Mouse (Mus musculus) MEL (cell line): ENCODE results near the gene Nfix. TPM values are rescaled to one million over a fixed set of nuclear protein-coding genes. Genes with fewer than 3 reads are reported as not detected.

Experiments used
- DNase-seq: peaks from one replicate; pipeline ENCODE4 v3.0.0; 2011; ENCODE audit warnings: low read depth, low spot score
- H3K27ac ChIP-seq: 2 replicates; pipeline ENCODE4 v1.5.1; 2012; ENCODE audit warnings: low read depth, mild to moderate bottlenecking, control low read depth, low read length, moderate library complexity; ENCODE audit not compliant: control insufficient read depth
- H3K27me3 ChIP-seq, 2 experiments: fragments of 150-350 bp in 1 of 2; sonication (generic) in 1 of 2; 2 replicates each; pipeline ENCODE4 v1.6.1; 2012; ENCODE audit warnings: low read length in 2 of 2, mild to moderate bottlenecking in 2 of 2, improper control_type of control experiment in 1 of 2, moderate library complexity in 1 of 2; ENCODE audit not compliant: insufficient read depth in 2 of 2, control insufficient read depth in 1 of 2
- H3K36me3 ChIP-seq, 2 experiments: 2 replicates each; pipeline ENCODE4 v1.6.1; 2012 to 2014; ENCODE audit warnings: low read length in 2 of 2, improper control_type of control experiment in 1 of 2, inconsistent platforms in 1 of 2, mild to moderate bottlenecking in 1 of 2; ENCODE audit not compliant: insufficient read depth in 2 of 2, control insufficient read depth in 1 of 2
- H3K4me1 ChIP-seq, 2 experiments: fragments of 150-350 bp in 1 of 2; sonication (generic) in 1 of 2; 2 replicates each; pipeline ENCODE4 v1.6.1; 2012; ENCODE audit warnings: low read length in 2 of 2, improper control_type of control experiment in 1 of 2, mild to moderate bottlenecking in 1 of 2; ENCODE audit not compliant: insufficient read depth in 2 of 2, control insufficient read depth in 1 of 2
- H3K4me3 ChIP-seq, 2 experiments: fragments of 150-350 bp in 1 of 2; sonication (generic) in 1 of 2; 2 replicates each; pipeline ENCODE4 v1.5.1; 2012; ENCODE audit warnings: low read depth in 2 of 2, low read length in 2 of 2, mild to moderate bottlenecking in 2 of 2, moderate library complexity in 2 of 2, control low read depth in 1 of 2, improper control_type of control experiment in 1 of 2; ENCODE audit not compliant: control insufficient read depth in 1 of 2, insufficient read depth in 1 of 2
- H3K79me2 ChIP-seq: 2 replicates; pipeline ENCODE4 v1.6.1; 2012; ENCODE audit warnings: mild to moderate bottlenecking, low read length, moderate library complexity; ENCODE audit not compliant: control insufficient read depth, poor library complexity, insufficient read depth
- H3K9ac ChIP-seq: 2 replicates; pipeline ENCODE4 v1.6.1; 2012; ENCODE audit warnings: low read depth, mild to moderate bottlenecking, control low read depth, low read length, moderate library complexity; ENCODE audit not compliant: control insufficient read depth, poor library complexity, severe bottlenecking
- H3K9me3 ChIP-seq: fragments of 150-350 bp; sonication (generic); replicated peaks from 2 replicates; pipeline ENCODE4 v1.6.1; 2012; ENCODE audit warnings: mild to moderate bottlenecking, low read length, improper control_type of control experiment, moderate library complexity; ENCODE audit not compliant: insufficient read depth
- BHLHE40 ChIP-seq: IDR thresholded peaks from 2 replicates; pipeline ENCODE4 v1.6.1; 2012; ENCODE audit warnings: low read depth, mild to moderate bottlenecking, inconsistent platforms, low read length, improper control_type of control experiment, borderline replicate concordance
- CHD1 ChIP-seq: IDR thresholded peaks from 2 replicates; pipeline ENCODE4 v1.6.1; 2012; ENCODE audit warnings: low read depth, mild to moderate bottlenecking, inconsistent platforms, low read length, improper control_type of control experiment
- CTCF ChIP-seq, 3 experiments: IDR thresholded peaks in 2 of 3; conservative IDR thresholded peaks in 1 of 3; 2 replicates each; pipeline ENCODE4 v1.5.1; 2011 to 2012; ENCODE audit warnings: low read length in 3 of 3, low read depth in 2 of 3, mild to moderate bottlenecking in 2 of 3, improper control_type of control experiment in 1 of 3, inconsistent platforms in 1 of 3, mixed read lengths in 1 of 3, moderate library complexity in 1 of 3; ENCODE audit not compliant: control insufficient read depth in 1 of 3, insufficient read depth in 1 of 3, poor library complexity in 1 of 3, severe bottlenecking in 1 of 3
- E2F4 ChIP-seq: IDR thresholded peaks from 2 replicates; pipeline ENCODE4 v1.6.1; 2011; ENCODE audit warnings: low read depth, low read length, improper control_type of control experiment, borderline replicate concordance
- ELF1 ChIP-seq: IDR thresholded peaks from 2 replicates; pipeline ENCODE4 v1.6.1; 2014; ENCODE audit warnings: low read depth, mild to moderate bottlenecking, inconsistent platforms, low read length, improper control_type of control experiment, moderate library complexity
- EP300 ChIP-seq, 2 experiments: IDR thresholded peaks; 2 replicates each; pipeline ENCODE4 v1.6.1; 2011; ENCODE audit warnings: improper control_type of control experiment in 2 of 2, low read length in 2 of 2, low read depth in 1 of 2, mild to moderate bottlenecking in 1 of 2
- ETS1 ChIP-seq: IDR thresholded peaks from 2 replicates; pipeline ENCODE4 v1.6.1; 2012; ENCODE audit warnings: low read depth, mild to moderate bottlenecking, inconsistent platforms, low read length, improper control_type of control experiment, moderate library complexity
- GATA1 ChIP-seq: IDR thresholded peaks from 2 replicates; pipeline ENCODE4 v1.6.1; 2011; ENCODE audit warnings: low read depth, low read length, improper control_type of control experiment
- HCFC1 ChIP-seq: IDR thresholded peaks from 2 replicates; pipeline ENCODE4 v1.6.1; 2012; ENCODE audit warnings: low read depth, mild to moderate bottlenecking, inconsistent platforms, low read length, improper control_type of control experiment, moderate library complexity
- JUND ChIP-seq: IDR thresholded peaks from 2 replicates; pipeline ENCODE4 v1.6.1; 2011; ENCODE audit warnings: low read depth, mild to moderate bottlenecking, improper control_type of control experiment, low read length
- MAFK ChIP-seq: IDR thresholded peaks from 2 replicates; pipeline ENCODE4 v1.6.1; 2011; ENCODE audit warnings: low read depth, mild to moderate bottlenecking, low read length, improper control_type of control experiment, borderline replicate concordance
- MAZ ChIP-seq: IDR thresholded peaks from 2 replicates; pipeline ENCODE4 v1.6.1; 2012; ENCODE audit warnings: low read depth, mild to moderate bottlenecking, inconsistent platforms, low read length, improper control_type of control experiment
- MYB ChIP-seq: IDR thresholded peaks from 2 replicates; pipeline ENCODE4 v1.6.1; 2011; ENCODE audit warnings: mild to moderate bottlenecking, low read depth, low read length, improper control_type of control experiment
- MYC ChIP-seq: IDR thresholded peaks from 2 replicates; pipeline ENCODE4 v1.6.1; 2011; ENCODE audit warnings: low read depth, mild to moderate bottlenecking, low read length, improper control_type of control experiment, moderate library complexity
- NELFE ChIP-seq: IDR thresholded peaks from 2 replicates; pipeline ENCODE4 v1.6.1; 2011; ENCODE audit warnings: low read depth, low read length, improper control_type of control experiment
- POLR2A ChIP-seq, 2 experiments: IDR thresholded peaks; 2 replicates each; pipeline ENCODE4 v1.6.1; 2011 to 2012; ENCODE audit warnings: low read length in 2 of 2, mild to moderate bottlenecking in 2 of 2, control low read depth in 1 of 2, improper control_type of control experiment in 1 of 2, low read depth in 1 of 2, moderate library complexity in 1 of 2; ENCODE audit not compliant: control insufficient read depth in 1 of 2, insufficient read depth in 1 of 2, poor library complexity in 1 of 2
- POLR2AphosphoS5 ChIP-seq: IDR thresholded peaks from 2 replicates; pipeline ENCODE4 v1.6.1; 2012; ENCODE audit warnings: low read depth, borderline replicate concordance, mild to moderate bottlenecking, inconsistent platforms, low read length, moderate library complexity, mixed read lengths
- RAD21 ChIP-seq: IDR thresholded peaks from 2 replicates; pipeline ENCODE4 v1.6.1; 2011; ENCODE audit warnings: mild to moderate bottlenecking, low read depth, low read length, improper control_type of control experiment
- SIN3A ChIP-seq: IDR thresholded peaks from 2 replicates; pipeline ENCODE4 v1.6.1; 2012; ENCODE audit warnings: low read length, improper control_type of control experiment, inconsistent platforms
- SMC3 ChIP-seq: IDR thresholded peaks from 2 replicates; pipeline ENCODE4 v1.6.1; 2011; ENCODE audit warnings: low read depth, low read length, improper control_type of control experiment
- TAL1 ChIP-seq: IDR thresholded peaks from 2 replicates; pipeline ENCODE4 v1.6.1; 2012; ENCODE audit warnings: mild to moderate bottlenecking, inconsistent platforms, low read length, moderate library complexity, mixed read lengths
- TBP ChIP-seq: IDR thresholded peaks from 2 replicates; pipeline ENCODE4 v1.8.0; 2011; ENCODE audit warnings: low read depth, low read length, improper control_type of control experiment
- UBTF ChIP-seq: IDR thresholded peaks from 2 replicates; pipeline ENCODE4 v1.6.1; 2012; ENCODE audit warnings: low read depth, mild to moderate bottlenecking, inconsistent platforms, low read length, improper control_type of control experiment, moderate library complexity, borderline replicate concordance; ENCODE audit not compliant: insufficient read depth
- USF1 ChIP-seq: IDR thresholded peaks from 2 replicates; pipeline ENCODE4 v1.6.1; 2014; ENCODE audit warnings: low read depth, mild to moderate bottlenecking, inconsistent platforms, low read length, improper control_type of control experiment, moderate library complexity
- ZC3H11A ChIP-seq: IDR thresholded peaks from 2 replicates; pipeline ENCODE4 v1.6.1; 2012; ENCODE audit warnings: low read depth, mild to moderate bottlenecking, inconsistent platforms, low read length, improper control_type of control experiment
- ZMIZ1 ChIP-seq: IDR thresholded peaks from 2 replicates; pipeline ENCODE4 v1.6.1; 2012; ENCODE audit warnings: low read depth, mild to moderate bottlenecking, inconsistent platforms, low read length, improper control_type of control experiment, moderate library complexity
- ZNF384 ChIP-seq: IDR thresholded peaks from 2 replicates; pipeline ENCODE4 v1.6.1; 2012; ENCODE audit warnings: low read depth, mild to moderate bottlenecking, inconsistent platforms, low read length, improper control_type of control experiment
- polyA plus RNA-seq, 2 experiments: library from polyadenylated mRNA; stranded (reverse) in 1 of 2; unstranded in 1 of 2; fragments of >175 nt in 1 of 2; fragments of >200 nt in 1 of 2; gene quantifications; 2 replicates each; pipeline versions ENCODE4 v1.2.1 to v1.2.4; 2012; ENCODE audit warnings: low replicate concordance in 2 of 2, low read depth in 1 of 2; ENCODE audit not compliant: insufficient read length in 2 of 2, insufficient read depth in 1 of 2, missing spikeins in 1 of 2
- total RNA-seq: library from RNA; depleted of rRNA; stranded (reverse); fragments of 300-350 nt; gene quantifications from 2 replicates; pipeline ENCODE4 v1.2.3, GENCODE M21; 2012

Gene Nfix
- total and polyA plus RNA-seq, 3 experiments, result 14.4 to 29.1 TPM; not detected in 1

GRCm38 (mm10) chr8:84787523-84788302 lies 12.4 kb downstream of the Nfix start:
- H3K79me2 ChIP-seq, result peaks cover 14% of the 10 kb centered on the region; the same call in 1 of the 2 replicates
- TF ChIP-seq E2F4 (no peak), POLR2AphosphoS5 (no peak), NELFE (no peak), HCFC1 (no peak), MAFK (no peak), MYC (no peak), SIN3A (no peak), TBP (no peak), POLR2A (IDR thresholded peaks at IDR 0.05; ENCODE audit: control insufficient read depth in 1 of 2, insufficient read depth in 1 of 2, low read depth in 1 of 2, low read length in 2 of 2, poor library complexity in 1 of 2) (no peak), TAL1 (no peak), UBTF (no peak), MAZ (no peak), ETS1 (no peak), BHLHE40 (no peak), JUND (no peak), EP300 (IDR thresholded peaks at IDR 0.05; ENCODE audit: low read depth in 1 of 2, low read length in 2 of 2) (no peak)
- TF ChIP-seq, all 39 proteins: peak for 0
- DNase-seq, result no peak
- no peaks in the 10 kb centered on the region for H3K4me1 ChIP-seq
- no peak overlapping the region for H3K9ac ChIP-seq
- H3K27ac ChIP-seq, result no peak overlapping the region
- H3K4me3 ChIP-seq, result no peak overlapping the region
- H3K27me3 ChIP-seq, result no peaks in the 10 kb centered on the region
- H3K9me3 ChIP-seq, result no peaks in the 10 kb centered on the region
- H3K36me3 ChIP-seq, result no peaks in the 10 kb centered on the region

GRCm38 (mm10) chr8:84786801-84787467 lies 13.2 kb downstream of the Nfix start:
- H3K4me1 ChIP-seq, result no peaks in the 10 kb centered on the region
- no peaks in the 10 kb centered on the region for H3K36me3 ChIP-seq
- H3K9ac ChIP-seq, result no peak overlapping the region
- no peak for TF ChIP-seq ZMIZ1
- no peak for TF ChIP-seq ELF1
- no peak for TF ChIP-seq UBTF
- no peak for TF ChIP-seq CHD1
- TF ChIP-seq SMC3, result no peak
- TF ChIP-seq CTCF (IDR thresholded peaks at IDR 0.05 in 2 of 3, conservative IDR thresholded peaks at IDR 0.05 in 1 of 3; ENCODE audit: control insufficient read depth in 1 of 3, insufficient read depth in 1 of 3, low read depth in 2 of 3, low read length in 3 of 3, poor library complexity in 1 of 3, severe bottlenecking in 1 of 3), result no peak
- no peak for TF ChIP-seq GATA1
- TF ChIP-seq EP300 (IDR thresholded peaks at IDR 0.05; ENCODE audit: low read depth in 1 of 2, low read length in 2 of 2), result no peak
- TF ChIP-seq JUND, result no peak
- TF ChIP-seq USF1, result no peak
- TF ChIP-seq ZNF384, result no peak
- no peak for TF ChIP-seq MYB
- no peak for TF ChIP-seq ETS1
- no peak for TF ChIP-seq HCFC1
- TF ChIP-seq ZC3H11A, result no peak
- no peak for TF ChIP-seq BHLHE40
- TF ChIP-seq RAD21, result no peak
- TF ChIP-seq MAZ, result no peak
- no peak for TF ChIP-seq MYC
- TF ChIP-seq, all 39 proteins: peak for 0
- Histone ChIP-seq H3K9me3 (no peaks in the 10 kb centered on the region), H3K27me3 (no peaks in the 10 kb centered on the region), H3K4me3 (no peak overlapping the region), H3K27ac (no peak overlapping the region), H3K79me2 (peaks cover 11% of the 10 kb centered on the region; the same call in 1 of the 2 replicates)
- DNase-seq, result no peak
